Mouse (Mus musculus) MEL (cell line): ENCODE data around the gene Gosr1.

ENCODE experiments used
- CTCF ChIP-seq, 3 experiments: IDR thresholded peaks in 2 of 3; conservative IDR thresholded peaks in 1 of 3; 2 replicates each; pipeline ENCODE4 v1.5.1; 2011 to 2012; ENCODE audit warnings: low read length in 3 of 3, low read depth in 2 of 3, mild to moderate bottlenecking in 2 of 3, improper control_type of control experiment in 1 of 3, inconsistent platforms in 1 of 3, mixed read lengths in 1 of 3, moderate library complexity in 1 of 3; ENCODE audit not compliant: control insufficient read depth in 1 of 3, insufficient read depth in 1 of 3, poor library complexity in 1 of 3, severe bottlenecking in 1 of 3
- EP300 ChIP-seq, 2 experiments: IDR thresholded peaks; 2 replicates each; pipeline ENCODE4 v1.6.1; 2011; ENCODE audit warnings: improper control_type of control experiment in 2 of 2, low read length in 2 of 2, low read depth in 1 of 2, mild to moderate bottlenecking in 1 of 2
- GABPA ChIP-seq: IDR thresholded peaks from 2 replicates; pipeline ENCODE4 v1.6.1; 2012; ENCODE audit warnings: low read depth, mild to moderate bottlenecking, inconsistent platforms, low read length, improper control_type of control experiment, moderate library complexity
- GATA1 ChIP-seq: IDR thresholded peaks from 2 replicates; pipeline ENCODE4 v1.6.1; 2011; ENCODE audit warnings: low read depth, low read length, improper control_type of control experiment
- KAT2A ChIP-seq: conservative IDR thresholded peaks from 2 replicates; pipeline ENCODE4 v1.6.1; 2012; ENCODE audit warnings: low read depth, low read length, improper control_type of control experiment, inconsistent platforms
- MXI1 ChIP-seq: IDR thresholded peaks from 2 replicates; pipeline ENCODE4 v1.6.1; 2011; ENCODE audit warnings: mild to moderate bottlenecking, low read depth, low read length, improper control_type of control experiment
- POLR2A ChIP-seq, 2 experiments: IDR thresholded peaks; 2 replicates each; pipeline ENCODE4 v1.6.1; 2011 to 2012; ENCODE audit warnings: low read length in 2 of 2, mild to moderate bottlenecking in 2 of 2, control low read depth in 1 of 2, improper control_type of control experiment in 1 of 2, low read depth in 1 of 2, moderate library complexity in 1 of 2; ENCODE audit not compliant: control insufficient read depth in 1 of 2, insufficient read depth in 1 of 2, poor library complexity in 1 of 2
- ZMIZ1 ChIP-seq: IDR thresholded peaks from 2 replicates; pipeline ENCODE4 v1.6.1; 2012; ENCODE audit warnings: low read depth, mild to moderate bottlenecking, inconsistent platforms, low read length, improper control_type of control experiment, moderate library complexity

GRCm38 (mm10) chr11:76723911-76724310 is 39.5 kb downstream of the Gosr1 start:
- TF ChIP-seq POLR2A (IDR thresholded peaks at IDR 0.05; ENCODE audit: control insufficient read depth in 1 of 2, insufficient read depth in 1 of 2, low read depth in 1 of 2, low read length in 2 of 2, poor library complexity in 1 of 2) = no peak
- no peak for TF ChIP-seq KAT2A
- no peak for TF ChIP-seq EP300 (IDR thresholded peaks at IDR 0.05; ENCODE audit: low read depth in 1 of 2, low read length in 2 of 2)
- no peak for TF ChIP-seq GABPA
- no peak for TF ChIP-seq CTCF (IDR thresholded peaks at IDR 0.05 in 2 of 3, conservative IDR thresholded peaks at IDR 0.05 in 1 of 3; ENCODE audit: control insufficient read depth in 1 of 3, insufficient read depth in 1 of 3, low read depth in 2 of 3, low read length in 3 of 3, poor library complexity in 1 of 3, severe bottlenecking in 1 of 3)
- TF ChIP-seq ZMIZ1 = no peak
- no peak for TF ChIP-seq GATA1
- TF ChIP-seq MXI1 = no peak
